ENCODE assay signal across 9 mouse cellular contexts in genomic region chr4:94738838-94739731, GRCm38 (mm10). TPM values are rescaled to one million over a fixed set of nuclear protein-coding genes. Genes with fewer than 3 reads are reported as not detected.
DNase-seq lines count a peak whose midpoint lies in the region; ATAC-seq and TF ChIP-seq lines count a peak whose summit lies in the region.
"Had no signal": no experiment of that assay in that cellular context is flagged by ENCODE, and none has a peak within 500 bp of the region (broad histone marks: within the 10 kb centered on the region; RNA-seq: fewer than 3 reads in every experiment).

TSS of gene Tek (plus strand) at chr4:94739289.

- 56% methylated on average over 16 of the region's 16 CpGs for WGBS in kidney, postnatal 0 days

- H3K4me2 ChIP-seq in kidney, postnatal 0 days (ENCODE audit: low read length), result peak within 1 kb of the TSS; percentile 39

- DNase-seq in kidney, adult 11 months, result peak; percentile 27
- DNase-seq in kidney, adult 18-20 months, result no peak
- peak; percentile 31 for DNase-seq in adrenal gland, postnatal 10 days
- DNase-seq in heart, adult 9 months (ENCODE audit: low spot score in 2 of 2), result peak; percentile 69 to 76
- DNase-seq in kidney, postnatal 0 days (ENCODE audit: low spot score), result peak; percentile 43
- DNase-seq in lung, postnatal 36 days, result peak; percentile 59
- DNase-seq in right cerebral cortex, postnatal 4 days, result no peak
- DNase-seq in cerebellum, adult 18-20 months, result no peak

- no peak for TF ChIP-seq CTCF in kidney, postnatal 0 days (IDR thresholded peaks at IDR 0.05; ENCODE audit: low read depth)

- H3K27ac ChIP-seq in kidney, postnatal 0 days, result peak within 1 kb of the TSS; percentile 69

- ATAC-seq in kidney, postnatal 0 days (replicated peaks; ENCODE audit: low FRiP score, low read depth), result no peak

- 0 out of 2 replicates have a peak, but pooled peaks cover 3% of the 10 kb centered on the region for H3K4me1 ChIP-seq in kidney, postnatal 0 days (replicated peaks; ENCODE audit: insufficient read depth, low read length)

- no peaks in the 10 kb centered on the region for H3K36me3 ChIP-seq in kidney, postnatal 0 days (ENCODE audit: insufficient read depth, low read length)
- H3K36me3 ChIP-seq: G1E had no signal

- no peaks in the 10 kb centered on the region for H3K27me3 ChIP-seq in kidney, postnatal 0 days (ENCODE audit: insufficient read depth, low read length)

- H3K4me3 ChIP-seq in kidney, postnatal 0 days (replicated peaks; ENCODE audit: low read depth, low read length), result peak within 1 kb of the TSS; percentile 27

- peak within 1 kb of the TSS; percentile 10; the same call in 1 of the 2 replicates for H3K9ac ChIP-seq in kidney, postnatal 0 days (ENCODE audit: low read depth, low read length)

- H3K9me3 ChIP-seq in kidney, postnatal 0 days (replicated peaks; ENCODE audit: low read length), result no peaks in the 10 kb centered on the region
- H3K9me3 ChIP-seq: G1E had no signal

RNA-seq across cellular contexts. Expression of gene Tek, which starts in this region (rescaled TPM):
- 10 to 100 TPM; 38.7 to 44.0 TPM for total RNA-seq in adrenal gland, postnatal 10 days (2021)
- polyA plus RNA-seq in kidney, postnatal 0 days (2015; fragmentation: Nextera tagmentation; extraction: Ambion mirVana), result 26.8 and 27.7 TPM in 2 replicates
- polyA plus RNA-seq: G1E had no signal

Comparison
In these comparisons a context has a peak if more than half of its experiments do, and no peak if none do; other contexts are left out.
1. DNase-seq: peak in kidney, adult 11 months (single experiment), adrenal gland, postnatal 10 days (single experiment), heart, adult 9 months (2 of 2), kidney, postnatal 0 days (single experiment) and lung, postnatal 36 days (single experiment); none in kidney, adult 18-20 months (single experiment), right cerebral cortex, postnatal 4 days (single experiment) and cerebellum, adult 18-20 months (0 of 2).